Mouse (Mus musculus): ENCODE data around the gene Iqce. TPM values are rescaled to one million over a fixed set of nuclear protein-coding genes. Genes with fewer than 3 reads are reported as not detected.
A peak's percentile ranks its signal among the peaks of the same experiment; 100 is the strongest.
"Not testable (repeated sequence)": the region's sequence is repeated elsewhere in the genome, so short reads cannot be mapped to it uniquely, and the experiment has no call there.

The Iqce gene
- polyA plus RNA-seq, 1 experiment from 2014 or later = 20.3 TPM

DNA sequence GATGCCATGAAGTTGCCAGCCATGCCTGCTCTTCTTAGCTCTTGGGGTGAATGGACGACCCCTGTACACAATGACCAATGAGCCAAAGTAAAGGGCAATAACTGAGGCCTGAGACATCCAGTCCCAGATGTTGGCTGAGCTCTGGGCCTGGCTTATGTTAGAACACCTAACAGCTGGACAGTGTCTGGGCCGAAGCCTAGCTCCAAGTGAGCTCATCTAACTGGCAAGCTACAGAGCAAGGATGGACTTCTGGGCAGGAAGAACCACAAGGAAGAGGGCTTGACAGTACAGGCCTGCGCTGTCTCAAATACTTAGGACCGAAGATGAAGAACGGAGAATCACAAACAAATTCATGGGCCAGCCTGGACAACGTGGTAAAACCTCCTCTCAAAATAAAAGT lies 29.6 kb downstream of the Iqce start:
- peaks cover 79% of the 10 kb centered on the region for H3K36me3 ChIP-seq (replicated peaks; ENCODE audit: control insufficient read depth, insufficient read depth)

GRCm38 (mm10) chr5:140672115-140672514 lies 30.1 kb downstream of the Iqce start:
- H3K4me2 ChIP-seq (replicated peaks) = no peak overlapping the region
- peaks cover 79% of the 10 kb centered on the region for H3K36me3 ChIP-seq (replicated peaks; ENCODE audit: control insufficient read depth, insufficient read depth)
- H3K9ac ChIP-seq = no peak overlapping the region
- H3K27ac ChIP-seq = no peak overlapping the region
- ATAC-seq (ENCODE audit: low FRiP score) (no peak), DNase-seq (ENCODE audit: low spot score) (no peak)
- no peaks in the 10 kb centered on the region for H3K27me3 ChIP-seq (ENCODE audit: control insufficient read depth, insufficient read depth, low read length)
- H3K4me1 ChIP-seq (replicated peaks; ENCODE audit: control insufficient read depth, insufficient read depth, low read length) = no peaks in the 10 kb centered on the region
- no peaks in the 10 kb centered on the region for H3K9me3 ChIP-seq (ENCODE audit: control insufficient read depth, low read length)
- 93% methylated on average over 6 of the region's 6 CpGs for WGBS
- H3K4me3 ChIP-seq (replicated peaks; ENCODE audit: low read length) = no peak overlapping the region

More for the DNA sequence above, 29.6 kb downstream of the Iqce start:
- not testable (repeated sequence) for H3K4me2 ChIP-seq (replicated peaks); H3K9me3 ChIP-seq (ENCODE audit: control insufficient read depth, low read length); H3K27me3 ChIP-seq (ENCODE audit: control insufficient read depth, insufficient read depth, low read length); ATAC-seq (ENCODE audit: low FRiP score); DNase-seq (ENCODE audit: low spot score); H3K27ac ChIP-seq; H3K4me1 ChIP-seq (replicated peaks; ENCODE audit: control insufficient read depth, insufficient read depth, low read length); H3K9ac ChIP-seq; H3K4me3 ChIP-seq (replicated peaks; ENCODE audit: low read length)
- WGBS = 93% methylated on average over 6 of the region's 6 CpGs

GRCm38 (mm10) chr5:140663621-140664180 lies 38.5 kb downstream of the Iqce start:
- DNase-seq (ENCODE audit: low spot score) (no peak), ATAC-seq (ENCODE audit: low FRiP score) (no peak)
- no peak overlapping the region for H3K27ac ChIP-seq
- H3K27me3 ChIP-seq (ENCODE audit: control insufficient read depth, insufficient read depth, low read length) = no peaks in the 10 kb centered on the region
- no peak overlapping the region for H3K4me2 ChIP-seq (replicated peaks)
- peaks cover 24% of the 10 kb centered on the region for H3K4me1 ChIP-seq (replicated peaks; ENCODE audit: control insufficient read depth, insufficient read depth, low read length)
- no peak overlapping the region for H3K9ac ChIP-seq
- WGBS = 60% methylated on average over 7 of the region's 7 CpGs
- no peaks in the 10 kb centered on the region for H3K9me3 ChIP-seq (ENCODE audit: control insufficient read depth, low read length)
- peaks cover 22% of the 10 kb centered on the region for H3K36me3 ChIP-seq (replicated peaks; ENCODE audit: control insufficient read depth, insufficient read depth)
- H3K4me3 ChIP-seq (replicated peaks; ENCODE audit: low read length) = no peak overlapping the region

- Histone ChIP-seq H3K4me1 (replicated peaks; ENCODE audit: control insufficient read depth, insufficient read depth, low read length) (peaks cover 24% of the 10 kb centered on the region), H3K27ac (no peak overlapping the region)
- WGBS = 70% methylated on average over 17 of the region's 17 CpGs
Observed at GRCm38 (mm10) chr5:140662741-140663592, 39.2 kb downstream of the Iqce start.

GRCm38 (mm10) chr5:140661875-140662643 lies 40.1 kb downstream of the Iqce start:
- Histone ChIP-seq H3K27ac (no peak overlapping the region), H3K9me3 (ENCODE audit: control insufficient read depth, low read length) (no peaks in the 10 kb centered on the region), H3K4me3 (replicated peaks; ENCODE audit: low read length) (no peak overlapping the region), H3K4me2 (replicated peaks) (no peak overlapping the region), H3K36me3 (replicated peaks; ENCODE audit: control insufficient read depth, insufficient read depth) (peaks cover 7% of the 10 kb centered on the region), H3K27me3 (ENCODE audit: control insufficient read depth, insufficient read depth, low read length) (no peaks in the 10 kb centered on the region), H3K9ac (no peak overlapping the region), H3K4me1 (replicated peaks; ENCODE audit: control insufficient read depth, insufficient read depth, low read length) (peaks cover 24% of the 10 kb centered on the region)
- no peak for DNase-seq (ENCODE audit: low spot score)
- ATAC-seq (ENCODE audit: low FRiP score) = no peak
- WGBS = 68% methylated on average over 12 of the region's 12 CpGs

More at GRCm38 (mm10) chr5:140662741-140663592, 39.2 kb downstream of the Iqce start:
- no peak overlapping the region for H3K4me2 ChIP-seq (replicated peaks)
- H3K9ac ChIP-seq = no peak overlapping the region
- H3K27me3 ChIP-seq (ENCODE audit: control insufficient read depth, insufficient read depth, low read length) = no peaks in the 10 kb centered on the region
- no peak overlapping the region for H3K4me3 ChIP-seq (replicated peaks; ENCODE audit: low read length)
- H3K36me3 ChIP-seq (replicated peaks; ENCODE audit: control insufficient read depth, insufficient read depth) = peaks cover 17% of the 10 kb centered on the region
- no peak for DNase-seq (ENCODE audit: low spot score)
- no peaks in the 10 kb centered on the region for H3K9me3 ChIP-seq (ENCODE audit: control insufficient read depth, low read length)
- no peak for ATAC-seq (ENCODE audit: low FRiP score)

GRCm38 (mm10) chr5:140661427-140661826 lies 40.8 kb downstream of the Iqce start:
- WGBS = 77% methylated on average over 8 of the region's 8 CpGs
- no peak overlapping the region for H3K27ac ChIP-seq
- H3K9me3 ChIP-seq (ENCODE audit: control insufficient read depth, low read length) = no peaks in the 10 kb centered on the region
- peaks cover 24% of the 10 kb centered on the region for H3K4me1 ChIP-seq (replicated peaks; ENCODE audit: control insufficient read depth, insufficient read depth, low read length)
- no peak overlapping the region for H3K9ac ChIP-seq
- H3K27me3 ChIP-seq (ENCODE audit: control insufficient read depth, insufficient read depth, low read length) = no peaks in the 10 kb centered on the region
- no peak overlapping the region for H3K4me3 ChIP-seq (replicated peaks; ENCODE audit: low read length)
- peaks cover 5% of the 10 kb centered on the region for H3K36me3 ChIP-seq (replicated peaks; ENCODE audit: control insufficient read depth, insufficient read depth)
- no peak for ATAC-seq (ENCODE audit: low FRiP score)
- DNase-seq (ENCODE audit: low spot score) = no peak
- H3K4me2 ChIP-seq (replicated peaks) = no peak overlapping the region

- H3K27ac ChIP-seq = peak overlapping the region; percentile 77
- peaks cover 24% of the 10 kb centered on the region for H3K4me1 ChIP-seq (replicated peaks; ENCODE audit: control insufficient read depth, insufficient read depth, low read length)
- no peaks in the 10 kb centered on the region for H3K27me3 ChIP-seq (ENCODE audit: control insufficient read depth, insufficient read depth, low read length)
- H3K9me3 ChIP-seq (ENCODE audit: control insufficient read depth, low read length) = no peaks in the 10 kb centered on the region
- H3K9ac ChIP-seq = no peak overlapping the region
- peaks cover 5% of the 10 kb centered on the region for H3K36me3 ChIP-seq (replicated peaks; ENCODE audit: control insufficient read depth, insufficient read depth)
- no peak overlapping the region for H3K4me2 ChIP-seq (replicated peaks)
- WGBS = 73% methylated on average over 1 of the region's 1 CpGs
- no peak overlapping the region for H3K4me3 ChIP-seq (replicated peaks; ENCODE audit: low read length)
- ATAC-seq (ENCODE audit: low FRiP score) (no peak), DNase-seq (ENCODE audit: low spot score) (no peak)
Observed at GRCm38 (mm10) chr5:140660398-140660797, 41.8 kb downstream of the Iqce start.

GRCm38 (mm10) chr5:140659607-140660272 lies 42.4 kb downstream of the Iqce start:
- ATAC-seq (ENCODE audit: low FRiP score) (peak; percentile 88), DNase-seq (ENCODE audit: low spot score) (peak; percentile 54)
- WGBS = 19% methylated on average over 16 of the region's 16 CpGs
- peaks cover 24% of the 10 kb centered on the region for H3K4me1 ChIP-seq (replicated peaks; ENCODE audit: control insufficient read depth, insufficient read depth, low read length)
- no peaks in the 10 kb centered on the region for H3K9me3 ChIP-seq (ENCODE audit: control insufficient read depth, low read length)
- H3K4me3 ChIP-seq (replicated peaks; ENCODE audit: low read length) = no peak overlapping the region
- no peaks in the 10 kb centered on the region for H3K27me3 ChIP-seq (ENCODE audit: control insufficient read depth, insufficient read depth, low read length)
- H3K4me2 ChIP-seq (replicated peaks) = no peak overlapping the region
- H3K9ac ChIP-seq = no peak overlapping the region
- H3K27ac ChIP-seq = peak overlapping the region; percentile 77
- no peaks in the 10 kb centered on the region for H3K36me3 ChIP-seq (replicated peaks; ENCODE audit: control insufficient read depth, insufficient read depth)
